Mouse (Mus musculus) CH12.LX (cell line): ENCODE data around the gene Tcf25.

ENCODE experiments used
- MAFK ChIP-seq: IDR thresholded peaks from 2 replicates; pipeline ENCODE4 v1.6.1; 2011; ENCODE audit warnings: low read length, improper control_type of control experiment; ENCODE audit not compliant: insufficient replicate concordance
- NELFE ChIP-seq: IDR thresholded peaks from 2 replicates; pipeline ENCODE4 v1.6.1; 2011; ENCODE audit warnings: low read depth, low read length, improper control_type of control experiment
- SIN3A ChIP-seq: IDR thresholded peaks from 2 replicates; pipeline ENCODE4 v1.6.1; 2012; ENCODE audit warnings: low read length, improper control_type of control experiment, inconsistent platforms
- SMC3 ChIP-seq: IDR thresholded peaks from 2 replicates; pipeline ENCODE4 v1.6.1; 2011; ENCODE audit warnings: low read depth, low read length, improper control_type of control experiment
- UBTF ChIP-seq: IDR thresholded peaks from 2 replicates; pipeline ENCODE4 v1.6.1; 2012; ENCODE audit warnings: low read depth, mild to moderate bottlenecking, inconsistent platforms, low read length, improper control_type of control experiment, moderate library complexity

DNA sequence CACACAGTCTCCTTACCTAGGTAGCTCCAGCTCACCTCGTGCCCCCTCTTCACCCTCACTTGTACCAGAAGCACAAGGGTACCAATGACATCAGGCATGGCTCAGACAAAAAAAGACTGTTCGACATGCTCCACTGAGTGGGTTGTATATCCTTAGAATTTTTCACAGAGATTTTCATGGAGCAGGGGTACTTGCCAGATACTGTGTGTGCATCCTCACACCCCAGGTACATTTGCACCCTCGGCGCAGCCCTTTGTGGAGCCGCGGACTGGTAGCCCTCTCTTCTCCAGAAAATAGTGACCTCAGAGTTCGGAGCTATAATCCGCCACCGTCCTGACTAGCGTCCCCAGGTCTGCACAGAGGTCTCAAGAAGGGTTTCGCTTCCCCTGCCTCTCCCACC is 37.2 kb downstream of the Tcf25 start:
- TF ChIP-seq MAFK (no peak), SMC3 (no peak), SIN3A (no peak), NELFE (no peak), UBTF (no peak; the same call in 1 of the 2 replicates)
